Mouse (Mus musculus): ENCODE data around the gene Pacsin3. TPM values are rescaled to one million over a fixed set of nuclear protein-coding genes. Genes with fewer than 3 reads are reported as not detected.

Pacsin3 gene
- 28.9 and 34.8 TPM in 2 replicates for polyA plus RNA-seq (2014; fragmentation: Nextera tagmentation; extraction: Ambion mirVana)

GRCm38 (mm10) chr2:91255661-91256150 lies at the start of gene Pacsin3:
Pacsin3 (plus strand) TSS chr2:91255954.
- peak within 1 kb of the TSS; percentile 39; the same call in 1 of the 2 replicates for H3K27ac ChIP-seq (ENCODE audit: low read depth, low read length)
- peaks cover 14% of the 10 kb centered on the region for H3K4me1 ChIP-seq (replicated peaks; ENCODE audit: control insufficient read depth, insufficient read depth, low read length)
- H3K27me3 ChIP-seq (ENCODE audit: control insufficient read depth, insufficient read depth, low read length) = peaks cover 7% of the 10 kb centered on the region
- peak within 1 kb of the TSS; percentile 97 for H3K4me2 ChIP-seq (ENCODE audit: low read depth, low read length, severe bottlenecking)
- H3K9ac ChIP-seq (ENCODE audit: low read length) = peak within 1 kb of the TSS; percentile 75
- ATAC-seq (replicated peaks; ENCODE audit: low FRiP score) = peak; percentile 47; the same call in 1 of the 2 replicates
- no peaks in the 10 kb centered on the region for H3K9me3 ChIP-seq (ENCODE audit: control insufficient read depth, low read length)
- H3K4me3 ChIP-seq (ENCODE audit: low read depth, low read length) = peak within 1 kb of the TSS; percentile 55
- no peaks in the 10 kb centered on the region for H3K36me3 ChIP-seq (ENCODE audit: control insufficient read depth, insufficient read depth, low read length)
- DNase-seq (ENCODE audit: low spot score) = peak; percentile 77
- WGBS = under 1% methylated on average over 27 of the region's 27 CpGs

GRCm38 (mm10) chr2:91206254-91206775 lies 49.4 kb upstream of the Pacsin3 start:
- H3K9ac ChIP-seq (ENCODE audit: low read length) = no peak overlapping the region
- H3K4me2 ChIP-seq (ENCODE audit: low read depth, low read length, severe bottlenecking) = no peak overlapping the region
- peaks cover 14% of the 10 kb centered on the region for H3K4me1 ChIP-seq (replicated peaks; ENCODE audit: control insufficient read depth, insufficient read depth, low read length)
- no peaks in the 10 kb centered on the region for H3K27me3 ChIP-seq (ENCODE audit: control insufficient read depth, insufficient read depth, low read length)
- WGBS = 91% methylated on average over 9 of the region's 9 CpGs
- no peaks in the 10 kb centered on the region for H3K9me3 ChIP-seq (ENCODE audit: control insufficient read depth, low read length)
- DNase-seq (ENCODE audit: low spot score) = no peak
- no peak overlapping the region for H3K4me3 ChIP-seq (ENCODE audit: low read depth, low read length)
- H3K27ac ChIP-seq (ENCODE audit: low read depth, low read length) = no peak overlapping the region
- peaks cover 12% of the 10 kb centered on the region; the same call in 1 of the 2 replicates for H3K36me3 ChIP-seq (ENCODE audit: control insufficient read depth, insufficient read depth, low read length)
- no peak for ATAC-seq (replicated peaks; ENCODE audit: low FRiP score)

- peaks cover 5% of the 10 kb centered on the region; the same call in 1 of the 2 replicates for H3K36me3 ChIP-seq (ENCODE audit: control insufficient read depth, insufficient read depth, low read length)
Observed at GRCm38 (mm10) chr2:91213311-91213710, 42.4 kb upstream of the Pacsin3 start.

GRCm38 (mm10) chr2:91217032-91217431 lies 38.7 kb upstream of the Pacsin3 start:
- WGBS = 83% methylated on average over 4 of the region's 4 CpGs
- DNase-seq (ENCODE audit: low spot score) (no peak), ATAC-seq (replicated peaks; ENCODE audit: low FRiP score) (no peak)
- H3K4me2 ChIP-seq (ENCODE audit: low read depth, low read length, severe bottlenecking) = no peak overlapping the region
- H3K4me3 ChIP-seq (ENCODE audit: low read depth, low read length) = no peak overlapping the region
- H3K27me3 ChIP-seq (ENCODE audit: control insufficient read depth, insufficient read depth, low read length) = no peaks in the 10 kb centered on the region
- H3K4me1 ChIP-seq (replicated peaks; ENCODE audit: control insufficient read depth, insufficient read depth, low read length) = no peaks in the 10 kb centered on the region
- no peak overlapping the region for H3K9ac ChIP-seq (ENCODE audit: low read length)
- H3K27ac ChIP-seq (ENCODE audit: low read depth, low read length) = no peak overlapping the region
- H3K9me3 ChIP-seq (ENCODE audit: control insufficient read depth, low read length) = no peaks in the 10 kb centered on the region
- H3K36me3 ChIP-seq (ENCODE audit: control insufficient read depth, insufficient read depth, low read length) = no peaks in the 10 kb centered on the region; the same call in 1 of the 2 replicates

More at GRCm38 (mm10) chr2:91213311-91213710, 42.4 kb upstream of the Pacsin3 start:
- no peak for DNase-seq (ENCODE audit: low spot score)
- H3K27me3 ChIP-seq (ENCODE audit: control insufficient read depth, insufficient read depth, low read length) = no peaks in the 10 kb centered on the region
- no peak overlapping the region for H3K4me2 ChIP-seq (ENCODE audit: low read depth, low read length, severe bottlenecking)
- H3K9ac ChIP-seq (ENCODE audit: low read length) = no peak overlapping the region
- H3K4me3 ChIP-seq (ENCODE audit: low read depth, low read length) = no peak overlapping the region
- ATAC-seq (replicated peaks; ENCODE audit: low FRiP score) = no peak
- no peaks in the 10 kb centered on the region for H3K9me3 ChIP-seq (ENCODE audit: control insufficient read depth, low read length)
- no peaks in the 10 kb centered on the region for H3K4me1 ChIP-seq (replicated peaks; ENCODE audit: control insufficient read depth, insufficient read depth, low read length)
- H3K27ac ChIP-seq (ENCODE audit: low read depth, low read length) = no peak overlapping the region

DNA sequence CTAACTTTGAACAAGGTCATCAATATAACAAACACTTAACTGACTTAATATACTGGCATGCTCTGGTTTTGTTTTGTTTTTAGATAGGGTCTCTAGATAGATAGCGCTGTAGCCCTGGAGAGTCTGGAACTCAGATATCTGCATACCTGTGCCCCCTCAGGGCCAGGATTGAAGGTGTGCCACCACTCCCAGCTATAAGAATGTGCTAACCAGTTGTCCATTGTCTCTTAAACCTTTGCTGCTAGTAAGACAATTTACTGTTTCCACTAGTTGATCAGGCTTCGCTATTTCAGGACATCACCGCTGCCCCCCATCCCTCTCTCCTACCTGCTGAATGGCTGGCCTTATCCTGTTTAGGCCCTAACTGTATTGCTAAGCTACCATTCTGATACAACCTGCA lies 35.3 kb upstream of the Pacsin3 start:
- H3K9me3 ChIP-seq (ENCODE audit: control insufficient read depth, low read length) = no peaks in the 10 kb centered on the region
- H3K4me1 ChIP-seq (replicated peaks; ENCODE audit: control insufficient read depth, insufficient read depth, low read length) = no peaks in the 10 kb centered on the region
- no peak overlapping the region for H3K4me2 ChIP-seq (ENCODE audit: low read depth, low read length, severe bottlenecking)
- no peaks in the 10 kb centered on the region for H3K36me3 ChIP-seq (ENCODE audit: control insufficient read depth, insufficient read depth, low read length)
- H3K4me3 ChIP-seq (ENCODE audit: low read depth, low read length) = no peak overlapping the region
- ATAC-seq (replicated peaks; ENCODE audit: low FRiP score) = no peak
- H3K27me3 ChIP-seq (ENCODE audit: control insufficient read depth, insufficient read depth, low read length) = no peaks in the 10 kb centered on the region
- WGBS = 94% methylated on average over 3 of the region's 3 CpGs
- no peak for DNase-seq (ENCODE audit: low spot score)
- H3K9ac ChIP-seq (ENCODE audit: low read length) = no peak overlapping the region
- no peak overlapping the region for H3K27ac ChIP-seq (ENCODE audit: low read depth, low read length)

DNA sequence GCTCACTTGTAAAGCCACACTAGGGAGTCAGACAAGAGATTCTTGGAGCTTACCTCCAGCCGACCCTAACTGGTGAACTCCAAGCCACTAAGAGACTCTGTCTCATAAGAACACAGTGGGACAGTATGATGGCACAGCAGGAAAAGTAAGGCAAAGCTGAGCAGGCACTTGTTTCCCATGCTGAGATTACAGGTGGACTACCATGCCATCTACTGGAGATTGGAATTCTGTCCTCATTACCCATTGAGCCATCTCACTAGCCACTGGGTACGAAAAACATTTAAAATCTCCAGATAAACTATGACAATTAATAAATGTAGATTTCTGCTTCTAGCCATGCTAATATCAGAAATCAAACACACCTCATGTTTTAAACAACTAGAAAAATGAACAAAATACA lies 32.1 kb upstream of the Pacsin3 start:
- Histone ChIP-seq H3K27ac (ENCODE audit: low read depth, low read length) (no peak overlapping the region), H3K36me3 (ENCODE audit: control insufficient read depth, insufficient read depth, low read length) (no peaks in the 10 kb centered on the region), H3K27me3 (ENCODE audit: control insufficient read depth, insufficient read depth, low read length) (no peaks in the 10 kb centered on the region), H3K9me3 (ENCODE audit: control insufficient read depth, low read length) (no peaks in the 10 kb centered on the region), H3K4me2 (ENCODE audit: low read depth, low read length, severe bottlenecking) (no peak overlapping the region), H3K4me1 (replicated peaks; ENCODE audit: control insufficient read depth, insufficient read depth, low read length) (no peaks in the 10 kb centered on the region), H3K9ac (ENCODE audit: low read length) (no peak overlapping the region), H3K4me3 (ENCODE audit: low read depth, low read length) (no peak overlapping the region)
- DNase-seq (ENCODE audit: low spot score) = no peak
- no peak for ATAC-seq (replicated peaks; ENCODE audit: low FRiP score)
- 70% methylated on average over 2 of the region's 2 CpGs for WGBS

GRCm38 (mm10) chr2:91229735-91230134 lies 26.0 kb upstream of the Pacsin3 start:
- 78% methylated on average over 2 of the region's 2 CpGs for WGBS
- Histone ChIP-seq H3K4me1 (replicated peaks; ENCODE audit: control insufficient read depth, insufficient read depth, low read length) (no peaks in the 10 kb centered on the region), H3K27me3 (ENCODE audit: control insufficient read depth, insufficient read depth, low read length) (no peaks in the 10 kb centered on the region), H3K4me2 (ENCODE audit: low read depth, low read length, severe bottlenecking) (no peak overlapping the region), H3K9me3 (ENCODE audit: control insufficient read depth, low read length) (no peaks in the 10 kb centered on the region), H3K4me3 (ENCODE audit: low read depth, low read length) (no peak overlapping the region), H3K9ac (ENCODE audit: low read length) (no peak overlapping the region), H3K27ac (ENCODE audit: low read depth, low read length) (no peak overlapping the region), H3K36me3 (ENCODE audit: control insufficient read depth, insufficient read depth, low read length) (no peaks in the 10 kb centered on the region; the same call in 1 of the 2 replicates)
- no peak for DNase-seq (ENCODE audit: low spot score)
- ATAC-seq (replicated peaks; ENCODE audit: low FRiP score) = no peak

- ATAC-seq (replicated peaks; ENCODE audit: low FRiP score) (peak; percentile 98), DNase-seq (ENCODE audit: low spot score) (peak; percentile 99)
- Histone ChIP-seq H3K4me3 (ENCODE audit: low read depth, low read length) (peak within 1 kb of the TSS; percentile 51), H3K9ac (ENCODE audit: low read length) (peak within 1 kb of the TSS; percentile 73), H3K9me3 (ENCODE audit: control insufficient read depth, low read length) (no peaks in the 10 kb centered on the region), H3K4me2 (ENCODE audit: low read depth, low read length, severe bottlenecking) (peak within 1 kb of the TSS; percentile 77), H3K36me3 (ENCODE audit: control insufficient read depth, insufficient read depth, low read length) (no peaks in the 10 kb centered on the region; the same call in 1 of the 2 replicates), H3K4me1 (replicated peaks; ENCODE audit: control insufficient read depth, insufficient read depth, low read length) (0 out of 2 replicates have a peak, but pooled peaks cover 1% of the 10 kb centered on the region), H3K27me3 (ENCODE audit: control insufficient read depth, insufficient read depth, low read length) (no peaks in the 10 kb centered on the region), H3K27ac (ENCODE audit: low read depth, low read length) (peak within 1 kb of the TSS; percentile 85)
- under 1% methylated on average over 48 of the region's 48 CpGs for WGBS
Observed at GRCm38 (mm10) chr2:91236601-91237510, 18.9 kb upstream of the Pacsin3 start, which contains the start of gene Ddb2. Ddb2 (minus strand) TSS chr2:91236982.
